Mouse (Mus musculus) hindbrain, embryonic 16.5 days (tissue): ENCODE results near the gene Usp29. TPM values are rescaled to one million over a fixed set of nuclear protein-coding genes. Genes with fewer than 3 reads are reported as not detected.

Experiments used
- ATAC-seq: fragments of 200-750 bp; cut with Nextera tagmentation; 2 replicates; pipeline ENCODE4 v1.8.0; 2017; ENCODE audit warnings: moderate TSS enrichment, moderate library complexity
- H3K27ac ChIP-seq: fragments of 300-500 bp; sonication (generic); 2 replicates; pipeline ENCODE4 v1.5.1; 2014; ENCODE audit warnings: low read depth, mild to moderate bottlenecking, control low read depth, low read length, moderate library complexity
- H3K27me3 ChIP-seq: fragments of 300-500 bp; sonication (generic); replicated peaks from 2 replicates; pipeline ENCODE4 v1.6.1; 2014; ENCODE audit warnings: low read length; ENCODE audit not compliant: control insufficient read depth, insufficient read depth
- H3K36me3 ChIP-seq: fragments of 300-500 bp; sonication (generic); 2 replicates; pipeline ENCODE4 v1.6.1; 2014; ENCODE audit warnings: mild to moderate bottlenecking, low read length, moderate library complexity, mixed read lengths; ENCODE audit not compliant: control insufficient read depth, insufficient read depth
- H3K4me1 ChIP-seq: fragments of 300-500 bp; sonication (generic); 2 replicates; pipeline ENCODE4 v1.6.1; 2014; ENCODE audit warnings: low read depth, low read length; ENCODE audit not compliant: control insufficient read depth, insufficient read depth
- H3K4me2 ChIP-seq: fragments of 300-500 bp; sonication (generic); 2 replicates; pipeline ENCODE4 v1.6.1; 2014; ENCODE audit warnings: mild to moderate bottlenecking, low read length, control low read depth, moderate library complexity
- H3K4me3 ChIP-seq: fragments of 300-500 bp; sonication (generic); 2 replicates; pipeline ENCODE4 v1.5.1; 2014; ENCODE audit warnings: mild to moderate bottlenecking, low read length, control low read depth, moderate library complexity
- H3K9ac ChIP-seq: fragments of 300-500 bp; sonication (generic); 2 replicates; pipeline ENCODE4 v1.6.1; 2014; ENCODE audit warnings: low read depth, mild to moderate bottlenecking, control low read depth, low read length, moderate library complexity
- H3K9me3 ChIP-seq: fragments of 300-500 bp; sonication (generic); 2 replicates; pipeline ENCODE4 v1.6.1; 2014; ENCODE audit warnings: mild to moderate bottlenecking, low read length, moderate library complexity; ENCODE audit not compliant: control insufficient read depth
- WGBS: fragments of 180-500 bp; shearing (Covaris S2); extraction: QIAGEN DNeasy Blood & Tissue Kit; methylation state at CpG from one replicate; pipeline ENCODE4 v1.1.7; 2014; 5-methylcytosine and 5-hydroxymethylcytosine counted together
- polyA plus RNA-seq: library from polyadenylated mRNA; unstranded; fragments of >200 nt; fragmentation: Nextera tagmentation; extraction: Ambion mirVana; gene quantifications from 2 replicates; pipeline ENCODE4 v1.2.1, GENCODE M21; 2015

Usp29 gene
- polyA plus RNA-seq, 1 experiment from 2014 or later = 31.3 TPM

DNA sequence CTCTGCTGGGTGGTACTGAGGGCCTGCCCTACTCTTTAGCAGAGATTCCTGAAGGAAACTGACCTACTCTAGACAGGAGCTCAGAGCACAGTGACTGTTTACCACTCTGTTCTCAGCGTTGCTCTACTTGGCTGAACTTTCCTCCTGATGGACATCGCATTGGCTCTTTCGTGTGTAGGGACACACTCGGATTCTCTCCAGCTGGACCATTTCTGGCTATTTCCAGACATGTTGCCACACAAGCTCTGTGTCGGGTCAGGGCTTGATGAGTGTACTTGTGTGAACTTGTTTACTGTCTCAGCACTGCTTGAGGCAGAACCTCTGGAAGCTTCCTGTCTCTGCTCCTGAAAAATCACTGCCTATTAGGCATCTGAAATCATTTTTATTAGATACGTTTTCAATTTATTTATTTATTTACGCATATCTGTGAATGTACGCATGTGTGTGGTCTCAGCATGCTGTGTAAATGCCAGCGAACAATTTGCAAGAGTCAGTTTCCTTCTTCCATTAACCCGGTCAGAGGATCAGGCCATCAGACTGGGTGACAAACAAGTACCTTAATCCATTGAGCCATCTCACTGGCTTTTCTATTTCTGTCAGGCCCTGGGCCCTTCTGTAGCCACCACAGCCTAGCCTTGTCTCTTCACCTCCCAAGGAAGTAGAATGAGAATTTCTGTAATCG lies 95.7 kb downstream of the Usp29 start:
- H3K27me3 ChIP-seq = no peaks in the 10 kb centered on the region
- H3K4me1 ChIP-seq = peaks cover 2% of the 10 kb centered on the region; the same call in 1 of the 2 replicates
- no peak overlapping the region for H3K4me3 ChIP-seq
- no peak overlapping the region for H3K9ac ChIP-seq
- no peaks in the 10 kb centered on the region for H3K9me3 ChIP-seq
- 88% methylated on average over 11 of the region's 11 CpGs for WGBS
- no peak for ATAC-seq
- no peaks in the 10 kb centered on the region for H3K36me3 ChIP-seq
- H3K4me2 ChIP-seq = no peak overlapping the region
- H3K27ac ChIP-seq = no peak overlapping the region

GRCm38 (mm10) chr7:6829148-6829547 lies 98.8 kb downstream of the Usp29 start:
- 2% methylated on average over 2 of the region's 2 CpGs for WGBS
- Histone ChIP-seq H3K27ac (peak overlapping the region; percentile 29), H3K27me3 (no peaks in the 10 kb centered on the region), H3K36me3 (no peaks in the 10 kb centered on the region), H3K4me3 (no peak overlapping the region), H3K9ac (no peak overlapping the region), H3K4me2 (no peak overlapping the region), H3K9me3 (no peaks in the 10 kb centered on the region), H3K4me1 (peaks cover 2% of the 10 kb centered on the region; the same call in 1 of the 2 replicates)
- ATAC-seq = peak; percentile 90

- no peak overlapping the region for H3K4me2 ChIP-seq
- peak; percentile 40 for ATAC-seq
Observed at GRCm38 (mm10) chr7:6834950-6835349, 104.6 kb downstream of the Usp29 start.

DNA sequence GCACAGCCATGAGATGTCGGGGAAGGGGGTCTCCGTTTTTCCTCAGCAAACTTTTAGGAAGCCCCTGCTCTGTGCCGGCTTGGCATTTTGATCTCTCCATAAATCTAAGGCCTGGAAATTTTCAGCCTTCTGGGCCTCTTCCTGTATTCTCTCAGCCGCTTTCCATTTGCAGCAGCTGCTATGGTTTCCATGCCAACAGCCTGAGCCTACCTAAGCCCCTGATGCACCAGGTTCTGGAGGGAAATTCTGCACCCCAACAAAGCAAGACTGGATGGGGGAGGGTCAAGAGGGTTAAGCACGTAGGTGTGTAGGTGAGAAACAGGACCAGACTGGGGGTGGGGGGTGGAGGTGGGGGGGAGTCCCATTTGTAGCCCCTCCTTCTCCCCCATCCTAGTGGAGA lies 105.0 kb downstream of the Usp29 start:
- Histone ChIP-seq H3K9me3 (no peaks in the 10 kb centered on the region), H3K4me3 (no peak overlapping the region), H3K4me1 (peaks cover 4% of the 10 kb centered on the region; the same call in 1 of the 2 replicates), H3K36me3 (no peaks in the 10 kb centered on the region), H3K27me3 (no peaks in the 10 kb centered on the region), H3K4me2 (no peak overlapping the region), H3K27ac (peak overlapping the region; percentile 66), H3K9ac (no peak overlapping the region)
- peak; percentile 81 for ATAC-seq
- WGBS = 20% methylated on average over 5 of the region's 5 CpGs

More at GRCm38 (mm10) chr7:6834950-6835349, 104.6 kb downstream of the Usp29 start:
- H3K4me3 ChIP-seq = no peak overlapping the region
- H3K27me3 ChIP-seq = no peaks in the 10 kb centered on the region
- H3K27ac ChIP-seq = peak overlapping the region; percentile 66; the same call in 1 of the 2 replicates
- peaks cover 4% of the 10 kb centered on the region; the same call in 1 of the 2 replicates for H3K4me1 ChIP-seq
- H3K9ac ChIP-seq = no peak overlapping the region
- no peaks in the 10 kb centered on the region for H3K36me3 ChIP-seq
- WGBS = 34% methylated on average over 5 of the region's 5 CpGs
- no peaks in the 10 kb centered on the region for H3K9me3 ChIP-seq

DNA sequence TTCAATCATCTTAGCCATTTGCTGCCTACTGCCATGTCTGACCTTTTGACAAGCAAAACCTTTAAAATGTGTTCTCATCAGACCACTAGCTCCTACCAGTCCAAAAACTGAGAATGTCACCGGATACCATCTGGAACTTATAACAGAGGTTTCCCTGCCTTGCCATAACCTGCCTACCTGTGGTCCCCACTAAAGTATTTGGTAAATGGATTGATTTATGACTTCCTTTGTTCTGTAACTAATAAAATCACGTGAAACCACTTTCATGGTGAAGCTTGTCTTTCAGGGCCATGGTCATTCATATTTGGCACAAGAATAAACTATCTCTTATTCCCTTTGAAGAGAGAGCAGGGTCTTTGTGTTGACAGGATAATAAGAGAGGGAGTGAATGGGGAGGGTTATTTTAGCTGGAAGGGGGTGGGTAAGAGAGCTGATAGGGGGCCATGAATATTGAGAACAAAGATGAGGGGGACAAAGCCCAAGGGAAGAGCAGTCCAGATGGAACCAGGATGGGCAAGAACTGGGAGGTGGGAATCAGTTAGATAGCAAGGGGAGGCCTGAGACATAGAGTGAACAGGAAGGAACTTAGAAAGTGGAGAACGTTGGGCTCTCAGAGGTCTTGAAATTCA lies 107.0 kb downstream of the Usp29 start:
- 71% methylated on average over 3 of the region's 3 CpGs for WGBS
- Histone ChIP-seq H3K36me3 (no peaks in the 10 kb centered on the region), H3K9me3 (no peaks in the 10 kb centered on the region), H3K27ac (no peak overlapping the region), H3K4me3 (no peak overlapping the region), H3K4me1 (peaks cover 10% of the 10 kb centered on the region; the same call in 1 of the 2 replicates), H3K4me2 (no peak overlapping the region), H3K27me3 (no peaks in the 10 kb centered on the region), H3K9ac (no peak overlapping the region)
- no peak for ATAC-seq

DNA sequence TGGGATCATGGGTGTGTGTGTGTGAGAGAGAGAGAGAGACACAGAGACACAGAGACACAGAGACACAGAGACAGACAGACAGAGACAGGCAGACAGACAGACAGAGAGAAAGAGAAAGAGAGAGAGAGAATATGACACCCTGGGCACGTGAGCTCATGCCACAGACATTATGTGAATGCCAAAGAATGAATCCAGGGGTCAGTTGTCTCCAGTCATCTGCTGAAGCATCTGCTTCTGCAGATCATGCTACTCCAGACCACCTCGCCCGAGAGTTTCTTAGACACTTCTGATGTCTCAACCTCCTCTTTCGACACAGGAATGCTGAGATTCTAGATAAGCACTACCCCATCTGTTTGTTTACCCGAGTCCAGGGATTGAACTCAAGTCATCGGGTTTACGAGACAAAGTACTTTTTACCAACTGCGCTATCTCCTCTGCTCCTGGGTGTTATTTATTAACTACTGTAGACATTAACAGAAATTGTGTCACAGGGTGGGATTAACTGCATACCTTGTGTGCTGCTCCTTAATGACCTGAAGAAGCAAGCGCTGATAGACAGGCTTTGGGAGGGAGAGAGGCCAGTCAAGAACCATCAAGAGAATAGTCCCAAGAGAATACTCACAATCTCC lies 107.7 kb downstream of the Usp29 start:
- WGBS = 90% methylated on average over 9 of the region's 9 CpGs
- Histone ChIP-seq H3K27me3 (no peaks in the 10 kb centered on the region), H3K27ac (no peak overlapping the region), H3K4me2 (no peak overlapping the region), H3K4me3 (no peak overlapping the region), H3K9ac (no peak overlapping the region), H3K9me3 (no peaks in the 10 kb centered on the region), H3K4me1 (peaks cover 10% of the 10 kb centered on the region; the same call in 1 of the 2 replicates), H3K36me3 (no peaks in the 10 kb centered on the region)
- no peak for ATAC-seq

GRCm38 (mm10) chr7:6840860-6841259 lies 110.5 kb downstream of the Usp29 start:
- Histone ChIP-seq H3K9me3 (no peaks in the 10 kb centered on the region), H3K27me3 (no peaks in the 10 kb centered on the region), H3K4me1 (0 out of 2 replicates have a peak, but pooled peaks cover 6% of the 10 kb centered on the region), H3K27ac (no peak overlapping the region), H3K9ac (no peak overlapping the region), H3K4me3 (no peak overlapping the region), H3K4me2 (no peak overlapping the region), H3K36me3 (no peaks in the 10 kb centered on the region)
- WGBS = 40% methylated on average over 5 of the region's 5 CpGs
- ATAC-seq = peak; percentile 80

- no peak overlapping the region for H3K27ac ChIP-seq
- 89% methylated on average over 3 of the region's 3 CpGs for WGBS
- no peaks in the 10 kb centered on the region for H3K36me3 ChIP-seq
- H3K9me3 ChIP-seq = no peaks in the 10 kb centered on the region
- H3K9ac ChIP-seq = no peak overlapping the region
- no peak overlapping the region for H3K4me2 ChIP-seq
- H3K27me3 ChIP-seq = no peaks in the 10 kb centered on the region
- ATAC-seq = no peak
- H3K4me3 ChIP-seq = no peak overlapping the region
- peaks cover 7% of the 10 kb centered on the region for H3K4me1 ChIP-seq
Observed at GRCm38 (mm10) chr7:6849495-6849894, 119.1 kb downstream of the Usp29 start.

DNA sequence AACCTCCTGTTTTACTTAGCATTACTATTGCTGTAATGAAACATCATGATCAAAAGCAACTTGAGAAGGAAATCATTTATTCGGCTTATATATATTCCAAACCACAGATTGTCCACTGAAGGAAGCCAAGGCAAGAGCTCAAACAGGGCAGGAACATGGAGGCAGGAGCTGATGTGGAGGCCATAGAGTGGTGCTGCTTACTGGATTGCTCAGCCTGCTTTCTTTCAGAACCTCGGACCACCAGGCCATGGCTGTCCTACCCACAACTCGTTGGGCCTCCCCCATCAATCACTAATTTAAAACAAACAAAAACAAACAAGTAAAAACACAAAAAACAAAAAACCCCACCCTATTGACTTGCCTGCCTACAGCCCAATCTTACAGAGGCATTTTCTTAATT lies 119.9 kb downstream of the Usp29 start:
- 87% methylated on average over 3 of the region's 3 CpGs for WGBS
- Histone ChIP-seq H3K27ac (no peak overlapping the region), H3K27me3 (no peaks in the 10 kb centered on the region), H3K4me3 (no peak overlapping the region), H3K36me3 (no peaks in the 10 kb centered on the region), H3K9me3 (no peaks in the 10 kb centered on the region), H3K4me2 (no peak overlapping the region), H3K4me1 (peaks cover 7% of the 10 kb centered on the region), H3K9ac (no peak overlapping the region)
- ATAC-seq = no peak
